Mouse (Mus musculus): Measurements from ENCODE around the gene Gatad2b.

- no peak for TF ChIP-seq CTCF (IDR thresholded peaks at IDR 0.05; ENCODE audit: low read depth)
- TF ChIP-seq EP300 (IDR thresholded peaks at IDR 0.05; ENCODE audit: low read depth), result no peak
These were observed 68.5 kb downstream of the Gatad2b start for GRCm38 (mm10) chr3:90361476-90361875.

Measured in heart, postnatal 0 days (tissue).